Mouse (Mus musculus) midbrain, embryonic 14.5 days (tissue): ENCODE data around the gene Nlrp4b. TPM values are rescaled to one million over a fixed set of nuclear protein-coding genes. Genes with fewer than 3 reads are reported as not detected.
"Not testable (repeated sequence)": the region's sequence is repeated elsewhere in the genome, so short reads cannot be mapped to it uniquely, and the experiment has no call there.

ENCODE experiments used
- ATAC-seq: fragments of 200-750 bp; cut with Nextera tagmentation; 2 replicates; pipeline ENCODE4 v1.8.0; 2017; ENCODE audit warnings: moderate number of reproducible peaks, moderate library complexity; ENCODE audit not compliant: low FRiP score, low TSS enrichment
- DNase-seq: peaks from one replicate; pipeline ENCODE4 v3.0.0-alpha.2; 2015
- H3K27ac ChIP-seq: fragments of 300-500 bp; sonication (generic); replicated peaks from 2 replicates; pipeline ENCODE4 v1.5.1; 2014; ENCODE audit warnings: mild to moderate bottlenecking, low read depth, low read length, moderate library complexity
- H3K27me3 ChIP-seq: fragments of 300-500 bp; sonication (generic); 2 replicates; pipeline ENCODE4 v1.6.1; 2014; ENCODE audit warnings: low read length, control low read depth, mixed read lengths; ENCODE audit not compliant: control insufficient read depth, insufficient read depth
- H3K36me3 ChIP-seq: fragments of 300-500 bp; sonication (generic); 2 replicates; pipeline ENCODE4 v1.6.1; 2014; ENCODE audit warnings: low read length, control low read depth; ENCODE audit not compliant: control insufficient read depth, insufficient read depth
- H3K4me1 ChIP-seq: fragments of 300-500 bp; sonication (generic); 2 replicates; pipeline ENCODE4 v1.6.1; 2014; ENCODE audit warnings: mild to moderate bottlenecking, antibody characterized with exemption, low read length, control low read depth; ENCODE audit not compliant: control insufficient read depth, insufficient read depth
- H3K4me2 ChIP-seq: fragments of 300-500 bp; sonication (generic); 2 replicates; pipeline ENCODE4 v1.6.1; 2014; ENCODE audit warnings: mild to moderate bottlenecking, low read length, moderate library complexity
- H3K4me3 ChIP-seq: fragments of 300-500 bp; sonication (generic); replicated peaks from 2 replicates; pipeline ENCODE4 v1.5.1; 2014; ENCODE audit warnings: low read depth, low read length
- H3K9ac ChIP-seq: fragments of 300-500 bp; sonication (generic); replicated peaks from 2 replicates; pipeline ENCODE4 v1.6.1; 2014; ENCODE audit warnings: mild to moderate bottlenecking, low read length, moderate library complexity
- H3K9me3 ChIP-seq: fragments of 300-500 bp; sonication (generic); 2 replicates; pipeline ENCODE4 v1.6.1; 2016; ENCODE audit warnings: low read length, control low read depth, mixed read lengths; ENCODE audit not compliant: control insufficient read depth
- WGBS: fragments of 180-500 bp; shearing (Covaris S2); extraction: QIAGEN DNeasy Blood & Tissue Kit; methylation state at CpG from one replicate; pipeline ENCODE4 v1.1.7; 2014; 5-methylcytosine and 5-hydroxymethylcytosine counted together
- polyA plus RNA-seq: library from polyadenylated mRNA; unstranded; fragments of >200 nt; fragmentation: Nextera tagmentation; extraction: Ambion mirVana; gene quantifications from 2 replicates; pipeline ENCODE4 v1.2.1, GENCODE M21; 2014

Nlrp4b gene
- not detected in 2 replicates for polyA plus RNA-seq

DNA sequence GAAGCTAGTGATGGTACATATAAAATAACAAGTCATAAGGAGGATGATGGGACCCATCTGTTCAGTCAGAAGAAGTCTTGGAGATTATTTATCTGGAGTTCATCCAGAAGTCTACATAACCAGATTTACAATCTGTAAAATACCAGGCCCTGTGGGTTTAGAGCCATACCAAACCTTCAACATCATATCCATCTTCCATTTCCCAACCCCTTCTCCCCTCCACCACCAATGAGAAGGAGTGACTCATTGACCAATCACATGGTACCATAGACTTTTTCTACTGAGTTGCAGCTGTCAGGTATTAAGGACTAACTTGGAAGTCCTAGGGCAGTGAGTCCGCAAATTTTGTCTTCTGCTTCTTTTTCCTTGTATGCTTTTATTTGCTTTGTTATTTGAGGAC, at the start of gene Nlrp4b:
TSS of gene Nlrp4b (plus strand) at position 301 of the 400 bp plus-strand sequence.
- ATAC-seq = no peak

DNA sequence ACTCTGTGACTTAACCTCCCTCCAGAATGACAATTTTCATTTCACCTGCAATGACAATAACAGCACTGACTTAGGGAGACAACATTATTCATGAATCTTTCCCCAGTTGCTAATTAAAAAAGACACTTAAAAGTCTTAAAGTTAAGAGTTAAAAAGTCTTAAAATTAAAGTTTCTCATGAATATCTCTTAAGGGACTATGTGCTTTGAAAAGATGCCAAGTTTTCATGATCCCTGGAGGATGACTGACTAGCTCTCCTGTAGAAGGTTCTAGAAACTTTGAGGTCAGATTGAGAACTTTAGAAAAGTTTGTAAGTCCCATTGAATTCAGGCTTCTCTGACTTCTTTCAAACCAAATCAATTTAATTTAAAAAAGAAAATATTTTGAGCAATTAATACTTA, 66.7 kb downstream of the Nlrp4b start, which contains the start of gene Vmn1r71:
TSS of gene Vmn1r71 (minus strand) at position 101 of the 400 bp plus-strand sequence.
- Histone ChIP-seq H3K9ac (no peak within 1 kb of the TSS), H3K27ac (no peak within 1 kb of the TSS)
- ATAC-seq = no peak

More for the DNA sequence above, at the start of gene Nlrp4b:
- Histone ChIP-seq H3K9me3 (peaks cover 38% of the 10 kb centered on the region), H3K27ac (no peak within 1 kb of the TSS), H3K36me3 (no peaks in the 10 kb centered on the region), H3K4me3 (no peak within 1 kb of the TSS), H3K9ac (no peak within 1 kb of the TSS), H3K4me2 (no peak within 1 kb of the TSS), H3K27me3 (no peaks in the 10 kb centered on the region), H3K4me1 (no peaks in the 10 kb centered on the region)
- DNase-seq = no peak
- WGBS = 89% methylated on average over 1 of the region's 1 CpGs

DNA sequence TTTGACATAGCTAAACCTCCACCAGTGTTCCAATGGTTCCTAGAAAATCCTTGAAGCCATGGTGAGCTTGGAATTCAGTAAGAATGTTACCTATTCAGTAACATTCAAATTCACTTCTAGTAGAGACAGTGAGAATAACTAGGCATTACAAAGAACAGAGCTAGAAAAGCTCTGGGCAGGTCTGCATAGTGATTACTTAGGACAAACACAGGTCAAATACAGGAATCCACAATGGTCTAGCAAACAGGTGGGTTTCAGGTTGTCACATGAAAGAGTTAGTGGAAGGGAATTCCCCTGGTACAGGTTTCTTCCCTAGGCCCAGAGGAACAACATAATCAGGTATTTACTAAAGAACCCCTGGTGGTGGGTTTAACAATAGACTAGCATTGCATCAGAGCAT, 70.0 kb downstream of the Nlrp4b start:
- not testable (repeated sequence) for H3K27ac ChIP-seq, H3K9ac ChIP-seq, ATAC-seq, H3K4me1 ChIP-seq, H3K9me3 ChIP-seq, H3K36me3 ChIP-seq, H3K4me2 ChIP-seq, H3K27me3 ChIP-seq, DNase-seq, H3K4me3 ChIP-seq

More for the DNA sequence above, 66.7 kb downstream of the Nlrp4b start, which contains the start of gene Vmn1r71:
- no peak within 1 kb of the TSS for H3K4me3 ChIP-seq
- no peak within 1 kb of the TSS for H3K4me2 ChIP-seq
- H3K27me3 ChIP-seq = no peaks in the 10 kb centered on the region
- DNase-seq = no peak
- peaks cover 11% of the 10 kb centered on the region; the same call in 1 of the 2 replicates for H3K9me3 ChIP-seq
- no peaks in the 10 kb centered on the region for H3K4me1 ChIP-seq
- H3K36me3 ChIP-seq = no peaks in the 10 kb centered on the region

Other genes starting within 250 kb of the Nlrp4b start
- gene Vmn1r67, start 244.5 kb upstream of the Nlrp4b start, polyA plus RNA-seq = not detected in 2 replicates
- gene Zik1, start 192.4 kb upstream of the Nlrp4b start, polyA plus RNA-seq = 53.1 and 64.2 TPM in 2 replicates
- not detected in 2 replicates for gene Vmn1r68, start 129.3 kb upstream of the Nlrp4b start, polyA plus RNA-seq
- not detected in 2 replicates for gene Vmn1r69, start 74.1 kb upstream of the Nlrp4b start, polyA plus RNA-seq
- gene Vmn1r70, start 56.3 kb upstream of the Nlrp4b start, polyA plus RNA-seq = not detected in 2 replicates
- gene Vmn1r71, start 66.6 kb downstream of the Nlrp4b start, polyA plus RNA-seq = not detected in 2 replicates
- gene Zscan4b, start 217.3 kb downstream of the Nlrp4b start, polyA plus RNA-seq = not detected in 2 replicates